Mouse (Mus musculus): ENCODE results near the gene Cdkal1. TPM values are rescaled to one million over a fixed set of nuclear protein-coding genes. Genes with fewer than 3 reads are reported as not detected.

Cdkal1 gene
- polyA plus RNA-seq, 1 experiment: 5.6 TPM

DNA sequence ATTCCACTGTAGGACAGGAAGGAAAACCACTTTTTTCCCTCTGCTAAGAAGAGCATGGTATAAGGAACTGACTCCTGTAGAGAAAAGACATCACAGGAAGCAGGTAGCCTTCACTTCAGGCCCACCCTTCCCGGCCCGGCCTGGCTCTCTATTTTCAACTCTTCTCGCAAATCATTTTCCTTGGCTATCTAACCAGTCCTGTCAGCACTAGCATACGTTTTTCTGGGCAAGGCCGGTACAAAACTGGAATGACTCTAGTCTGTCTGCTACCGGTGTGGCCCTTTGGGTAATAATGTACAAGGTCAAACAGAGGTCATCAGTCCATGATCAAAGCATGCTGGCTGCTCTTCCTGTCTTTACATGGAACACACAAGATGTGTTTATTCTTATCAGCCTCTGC lies 81.9 kb downstream of the Cdkal1 start:
- H3K79me2 ChIP-seq (ENCODE audit: control insufficient read depth, insufficient read depth): no peaks in the 10 kb centered on the region
- no peak overlapping the region for H3K4me3 ChIP-seq
- H3K27me3 ChIP-seq (ENCODE audit: control insufficient read depth, insufficient read depth, insufficient read length): no peaks in the 10 kb centered on the region

DNA sequence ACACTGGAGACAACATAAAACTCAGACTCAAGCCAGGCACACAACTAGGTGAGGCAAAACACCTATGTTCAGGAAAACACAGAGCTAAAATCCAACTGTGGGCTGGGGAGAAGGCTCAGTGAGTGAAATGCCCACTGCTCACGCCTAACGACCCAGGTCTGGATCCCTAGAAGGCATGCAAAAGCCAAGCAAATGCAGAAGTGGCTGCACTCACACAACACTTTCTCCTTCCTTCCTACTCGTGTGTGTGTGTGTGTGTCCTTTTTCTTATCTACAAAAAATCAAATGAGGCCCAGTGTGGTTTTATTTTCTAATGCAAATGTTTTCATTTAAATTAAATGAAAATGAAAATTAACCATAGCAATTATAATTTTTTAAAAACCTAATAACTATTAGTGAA lies 82.5 kb downstream of the Cdkal1 start:
- Histone ChIP-seq H3K27me3 (ENCODE audit: control insufficient read depth, insufficient read depth, insufficient read length) (no peaks in the 10 kb centered on the region), H3K4me3 (no peak overlapping the region), H3K36me3 (ENCODE audit: control insufficient read depth, insufficient read depth) (no peaks in the 10 kb centered on the region)

More for the DNA sequence above, 81.9 kb downstream of the Cdkal1 start:
- TF ChIP-seq MYOG (IDR thresholded peaks at IDR 0.05; ENCODE audit: control insufficient read depth in 1 of 3, insufficient read depth in 1 of 3, insufficient read length in 2 of 3, low read depth in 2 of 3): no peak
- TF ChIP-seq MYOD1 (IDR thresholded peaks at IDR 0.05; ENCODE audit: control insufficient read depth in 1 of 3, insufficient read length in 2 of 3, low read depth in 2 of 3): no peak
- no peak for TF ChIP-seq CEBPB (IDR thresholded peaks at IDR 0.05; ENCODE audit: insufficient read depth, poor library complexity, severe bottlenecking)
- no peak for TF ChIP-seq POLR2A (IDR thresholded peaks at IDR 0.05; ENCODE audit: insufficient read length, low read depth)
- no peak for TF ChIP-seq POLR2AphosphoS2 (IDR thresholded peaks at IDR 0.05; ENCODE audit: insufficient read length, low read depth)
- TF ChIP-seq E2F4 (IDR thresholded peaks at IDR 0.05; ENCODE audit: insufficient read depth): no peak
- H3ac ChIP-seq (ENCODE audit: control insufficient read depth, insufficient read length): no peak overlapping the region
- H3K4me2 ChIP-seq (ENCODE audit: low read depth): no peak overlapping the region
- H3K36me3 ChIP-seq (ENCODE audit: control insufficient read depth, insufficient read depth): no peaks in the 10 kb centered on the region

DNA sequence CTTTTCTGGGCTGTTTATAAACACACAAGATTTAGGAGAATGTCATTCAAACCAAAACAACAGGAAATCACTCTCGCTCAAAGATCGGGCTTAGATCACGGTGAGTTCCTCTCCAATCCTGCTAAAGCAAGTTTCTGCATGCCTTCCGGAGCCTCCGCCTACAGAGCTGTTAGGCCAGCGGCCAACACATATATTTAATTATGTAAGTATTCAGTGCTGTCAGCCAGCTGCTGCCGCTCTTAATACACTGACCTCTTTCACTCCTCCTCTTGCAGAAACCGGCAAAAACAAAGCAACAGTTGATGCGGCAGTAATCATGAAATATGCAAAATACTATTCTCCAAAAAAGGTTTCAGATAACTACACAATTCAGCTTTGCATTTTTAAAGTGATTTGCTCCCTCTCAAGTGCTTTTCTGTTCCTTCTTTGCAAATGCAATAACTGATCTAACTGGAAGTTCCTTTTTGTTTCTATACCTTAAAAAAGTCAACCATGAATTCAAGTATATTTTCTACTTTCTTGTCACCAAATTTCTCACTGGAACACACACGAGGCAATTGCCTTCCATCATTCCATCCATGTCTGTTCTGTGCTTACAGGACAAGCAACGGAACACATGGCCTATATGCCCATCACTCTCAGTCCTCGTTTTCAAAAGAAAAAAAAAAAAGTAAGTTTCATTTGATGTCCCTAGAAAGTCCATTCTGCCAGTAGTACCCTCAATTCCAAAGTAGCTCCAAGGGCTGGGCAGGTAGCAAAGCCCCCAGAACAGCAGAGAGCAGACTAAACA lies 85.6 kb downstream of the Cdkal1 start:
- Histone ChIP-seq H3ac (ENCODE audit: control insufficient read depth, insufficient read length) (no peak overlapping the region), H3K4me2 (ENCODE audit: low read depth) (peak overlapping the region; percentile 66), H3K79me2 (ENCODE audit: control insufficient read depth, insufficient read depth) (no peaks in the 10 kb centered on the region), H3K4me3 (no peak overlapping the region), H3K27me3 (ENCODE audit: control insufficient read depth, insufficient read depth, insufficient read length) (no peaks in the 10 kb centered on the region), H3K36me3 (ENCODE audit: control insufficient read depth, insufficient read depth) (no peaks in the 10 kb centered on the region)
- TF ChIP-seq CEBPB (IDR thresholded peaks at IDR 0.05; ENCODE audit: insufficient read depth, poor library complexity, severe bottlenecking): no peak
- TF ChIP-seq MYOD1 (IDR thresholded peaks at IDR 0.05; ENCODE audit: control insufficient read depth in 1 of 3, insufficient read length in 2 of 3, low read depth in 2 of 3): peak in 1 of 3 experiments; percentile 15

More for the DNA sequence above, 82.5 kb downstream of the Cdkal1 start:
- Histone ChIP-seq H3ac (ENCODE audit: control insufficient read depth, insufficient read length) (no peak overlapping the region), H3K79me2 (ENCODE audit: control insufficient read depth, insufficient read depth) (no peaks in the 10 kb centered on the region), H3K4me2 (ENCODE audit: low read depth) (no peak overlapping the region)
- TF ChIP-seq REST (IDR thresholded peaks at IDR 0.05; ENCODE audit: insufficient read depth, insufficient read length) (no peak), USF1 (IDR thresholded peaks at IDR 0.05; ENCODE audit: low read depth) (no peak), POLR2A (IDR thresholded peaks at IDR 0.05; ENCODE audit: insufficient read length, low read depth) (no peak), TCF12 (IDR thresholded peaks at IDR 0.05; ENCODE audit: insufficient read depth, poor library complexity, severe bottlenecking) (no peak), MYOG (IDR thresholded peaks at IDR 0.05; ENCODE audit: control insufficient read depth in 1 of 3, insufficient read depth in 1 of 3, insufficient read length in 2 of 3, low read depth in 2 of 3) (no peak), MYOD1 (IDR thresholded peaks at IDR 0.05; ENCODE audit: control insufficient read depth in 1 of 3, insufficient read length in 2 of 3, low read depth in 2 of 3) (no peak)

DNA sequence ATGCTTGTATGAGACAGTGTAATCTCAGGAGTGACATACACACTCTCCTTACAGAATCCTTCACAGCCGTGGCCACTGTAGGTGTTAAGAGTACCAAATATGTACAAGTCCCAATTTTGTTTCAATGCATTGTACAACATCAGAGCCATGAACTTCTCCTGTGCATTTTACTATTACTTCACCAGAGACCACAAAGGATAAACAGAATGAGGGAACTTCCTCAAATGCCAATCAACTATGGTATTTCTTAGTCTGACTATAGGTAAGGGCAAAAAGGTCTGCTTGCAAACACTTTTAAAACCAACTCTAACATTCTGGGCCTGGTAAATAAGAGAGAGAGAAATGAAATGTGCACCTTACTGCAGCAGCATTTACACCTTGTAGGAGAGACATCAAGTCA lies 87.4 kb downstream of the Cdkal1 start:
- Histone ChIP-seq H3K4me2 (ENCODE audit: low read depth) (no peak overlapping the region), H3K27me3 (ENCODE audit: control insufficient read depth, insufficient read depth, insufficient read length) (no peaks in the 10 kb centered on the region), H3ac (ENCODE audit: control insufficient read depth, insufficient read length) (no peak overlapping the region), H3K79me2 (ENCODE audit: control insufficient read depth, insufficient read depth) (no peaks in the 10 kb centered on the region), H3K36me3 (ENCODE audit: control insufficient read depth, insufficient read depth) (no peaks in the 10 kb centered on the region), H3K4me3 (no peak overlapping the region)
- TF ChIP-seq SRF (IDR thresholded peaks at IDR 0.05; ENCODE audit: control insufficient read depth, insufficient read length, low read depth) (no peak), CEBPB (IDR thresholded peaks at IDR 0.05; ENCODE audit: insufficient read depth, poor library complexity, severe bottlenecking) (no peak), POLR2AphosphoS2 (IDR thresholded peaks at IDR 0.05; ENCODE audit: insufficient read length, low read depth) (no peak), TCF3 (IDR thresholded peaks at IDR 0.05; ENCODE audit: insufficient read length, low read depth) (no peak), POLR2A (IDR thresholded peaks at IDR 0.05; ENCODE audit: insufficient read length, low read depth) (no peak), USF1 (IDR thresholded peaks at IDR 0.05; ENCODE audit: low read depth) (no peak), REST (IDR thresholded peaks at IDR 0.05; ENCODE audit: insufficient read depth, insufficient read length) (no peak), E2F4 (IDR thresholded peaks at IDR 0.05; ENCODE audit: insufficient read depth) (no peak), MAX (IDR thresholded peaks at IDR 0.05; ENCODE audit: low read depth) (no peak), MYOD1 (IDR thresholded peaks at IDR 0.05; ENCODE audit: control insufficient read depth in 1 of 3, insufficient read length in 2 of 3, low read depth in 2 of 3) (no peak), MYOG (IDR thresholded peaks at IDR 0.05; ENCODE audit: control insufficient read depth in 1 of 3, insufficient read depth in 1 of 3, insufficient read length in 2 of 3, low read depth in 2 of 3) (no peak), TCF12 (IDR thresholded peaks at IDR 0.05; ENCODE audit: insufficient read depth, poor library complexity, severe bottlenecking) (no peak)

DNA sequence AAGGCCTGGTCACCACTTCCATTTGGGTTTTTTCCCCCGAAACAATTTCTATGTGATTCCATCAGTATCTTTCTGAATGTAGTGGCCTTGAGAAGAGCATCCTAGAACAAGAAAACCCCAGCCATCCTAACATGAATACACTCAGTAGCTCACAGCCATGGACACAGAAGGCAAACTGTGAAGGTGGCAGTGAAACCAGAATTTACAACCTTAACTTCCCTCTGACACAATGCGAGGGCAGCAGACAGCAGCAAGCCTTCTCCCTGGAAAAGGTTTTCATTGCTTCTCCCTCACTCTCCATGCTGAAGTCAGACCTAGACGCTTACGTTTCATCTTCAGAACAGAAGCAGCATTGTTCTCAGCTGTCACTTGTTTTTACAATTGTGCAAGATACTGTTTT lies 87.9 kb downstream of the Cdkal1 start:
- Histone ChIP-seq H3K4me2 (ENCODE audit: low read depth) (no peak overlapping the region), H3K36me3 (ENCODE audit: control insufficient read depth, insufficient read depth) (no peaks in the 10 kb centered on the region), H3ac (ENCODE audit: control insufficient read depth, insufficient read length) (no peak overlapping the region), H3K27me3 (ENCODE audit: control insufficient read depth, insufficient read depth, insufficient read length) (no peaks in the 10 kb centered on the region), H3K79me2 (ENCODE audit: control insufficient read depth, insufficient read depth) (no peaks in the 10 kb centered on the region), H3K4me3 (no peak overlapping the region)
- TF ChIP-seq REST (IDR thresholded peaks at IDR 0.05; ENCODE audit: insufficient read depth, insufficient read length) (no peak), MAX (IDR thresholded peaks at IDR 0.05; ENCODE audit: low read depth) (no peak), MYOG (IDR thresholded peaks at IDR 0.05; ENCODE audit: control insufficient read depth in 1 of 3, insufficient read depth in 1 of 3, insufficient read length in 2 of 3, low read depth in 2 of 3) (no peak), E2F4 (IDR thresholded peaks at IDR 0.05; ENCODE audit: insufficient read depth) (no peak), CEBPB (IDR thresholded peaks at IDR 0.05; ENCODE audit: insufficient read depth, poor library complexity, severe bottlenecking) (no peak), TCF3 (IDR thresholded peaks at IDR 0.05; ENCODE audit: insufficient read length, low read depth) (no peak), SRF (IDR thresholded peaks at IDR 0.05; ENCODE audit: control insufficient read depth, insufficient read length, low read depth) (no peak), USF1 (IDR thresholded peaks at IDR 0.05; ENCODE audit: low read depth) (no peak), TCF12 (IDR thresholded peaks at IDR 0.05; ENCODE audit: insufficient read depth, poor library complexity, severe bottlenecking) (no peak), POLR2A (IDR thresholded peaks at IDR 0.05; ENCODE audit: insufficient read length, low read depth) (no peak), POLR2AphosphoS2 (IDR thresholded peaks at IDR 0.05; ENCODE audit: insufficient read length, low read depth) (no peak), MYOD1 (IDR thresholded peaks at IDR 0.05; ENCODE audit: control insufficient read depth in 1 of 3, insufficient read length in 2 of 3, low read depth in 2 of 3) (no peak)

Data from myocyte (in vitro differentiated cells).